10 mouse cellular contexts compared by ENCODE assay signal in genomic region chr7:142525342-142526178, GRCm38 (mm10). TPM values are rescaled to one million over a fixed set of nuclear protein-coding genes. Genes with fewer than 3 reads are reported as not detected.
DNase-seq lines count a peak whose midpoint lies in the region; ATAC-seq lines count a peak whose summit lies in the region.
"Had no signal": no experiment of that assay in that cellular context is flagged by ENCODE, and none has a peak within 500 bp of the region (broad histone marks: within the 10 kb centered on the region; RNA-seq: fewer than 3 reads in every experiment).

No protein-coding gene starts in this region.

- H3K36me3 ChIP-seq in embryonic facial prominence, embryonic 14.5 days (ENCODE audit: control insufficient read depth, insufficient read depth, low read length): no peaks in the 10 kb centered on the region
- H3K36me3 ChIP-seq in hindbrain, embryonic 13.5 days: no peaks in the 10 kb centered on the region

- H3K9ac ChIP-seq in embryonic facial prominence, embryonic 14.5 days (ENCODE audit: low read depth, low read length): 0 out of 2 replicates have a peak overlapping the region, but pooled peaks have one; percentile 31
- H3K9ac ChIP-seq in hindbrain, embryonic 13.5 days: no peak overlapping the region

- H3K27me3 ChIP-seq in embryonic facial prominence, embryonic 14.5 days (replicated peaks; ENCODE audit: control insufficient read depth, insufficient read depth, low read length): no peaks in the 10 kb centered on the region
- no peaks in the 10 kb centered on the region for H3K27me3 ChIP-seq in hindbrain, embryonic 13.5 days

- no peaks in the 10 kb centered on the region for H3K9me3 ChIP-seq in embryonic facial prominence, embryonic 14.5 days (ENCODE audit: control insufficient read depth, low read length)
- no peaks in the 10 kb centered on the region for H3K9me3 ChIP-seq in hindbrain, embryonic 13.5 days

- ATAC-seq in embryonic facial prominence, embryonic 14.5 days (ENCODE audit: low read depth): peak; percentile 54; the same call in 1 of the 2 replicates
- no peak for ATAC-seq in hindbrain, embryonic 13.5 days (ENCODE audit: low FRiP score)
- 0 out of 2 replicates have a peak, but pooled peaks have one; percentile 40 for ATAC-seq in megakaryocyte progenitor cell, adult 5-6 weeks (replicated peaks; ENCODE audit: poor library complexity)

- H3K4me2 ChIP-seq in embryonic facial prominence, embryonic 14.5 days (ENCODE audit: low read depth, low read length): no peak overlapping the region
- no peak overlapping the region for H3K4me2 ChIP-seq in hindbrain, embryonic 13.5 days

- H3K27ac ChIP-seq in embryonic facial prominence, embryonic 14.5 days (replicated peaks; ENCODE audit: low read depth, low read length): peak overlapping the region; percentile 90
- peak overlapping the region; percentile 13; the same call in 1 of the 2 replicates for H3K27ac ChIP-seq in hindbrain, embryonic 13.5 days

- H3K4me3 ChIP-seq in embryonic facial prominence, embryonic 14.5 days (ENCODE audit: low read depth, low read length): no peak overlapping the region
- H3K4me3 ChIP-seq in hindbrain, embryonic 13.5 days: no peak overlapping the region

- peak; percentile 36 for DNase-seq in kidney, postnatal 14 days
- DNase-seq in kidney, adult 18-20 months: no peak
- DNase-seq in embryonic facial prominence, embryonic 14.5 days (ENCODE audit: low spot score): peak; percentile 60
- no peak for DNase-seq in right cerebral cortex, adult 2 months (ENCODE audit: low spot score in 2 of 2)
- DNase-seq in adrenal gland, postnatal 14 days: no peak
- no peak for DNase-seq in frontal cortex, postnatal 10 days (ENCODE audit: low spot score in 2 of 2)
- DNase-seq: cerebellum, adult 11-12 months; thymus, postnatal 4 days had no signal

- peaks cover 65% of the 10 kb centered on the region for H3K4me1 ChIP-seq in embryonic facial prominence, embryonic 14.5 days (ENCODE audit: control insufficient read depth, insufficient read depth, low read length)
- peaks cover 17% of the 10 kb centered on the region for H3K4me1 ChIP-seq in hindbrain, embryonic 13.5 days (replicated peaks)

- whole genome bisulfite sequencing in embryonic facial prominence, embryonic 14.5 days: 29% methylated on average over 13 of the region's 13 CpGs
- WGBS in hindbrain, embryonic 13.5 days: 25% methylated on average over 13 of the region's 13 CpGs

RNA-seq across cellular contexts. Expression of gene Mrpl23, which starts 6.9 kb away (rescaled TPM):
- 30.3 and 33.1 TPM in 2 replicates for polyA plus RNA-seq in embryonic facial prominence, embryonic 14.5 days (2014; fragmentation: Nextera tagmentation; extraction: Ambion mirVana)
- polyA plus RNA-seq in hindbrain, embryonic 13.5 days (2015; fragmentation: Nextera tagmentation; extraction: Ambion mirVana): 16.9 and 19.5 TPM in 2 replicates
- total RNA-seq in megakaryocyte progenitor cell, adult 5-6 weeks (2015): 10.4 and 11.8 TPM in 2 replicates
- total RNA-seq in megakaryocyte progenitor cell, adult 5-6 weeks (2017): 45.9 and 63.4 TPM in 2 replicates
- total RNA-seq in adrenal gland, postnatal 14 days (2021): 13.3 and 17.9 TPM in 2 replicates

RNA-seq across cellular contexts. Expression of gene Tnnt3, which starts 26.9 kb away (rescaled TPM):
- 376 and 643 TPM in 2 replicates for polyA plus RNA-seq in embryonic facial prominence, embryonic 14.5 days (2014; fragmentation: Nextera tagmentation; extraction: Ambion mirVana)
- 1.1 and 2.5 TPM in 2 replicates for polyA plus RNA-seq in hindbrain, embryonic 13.5 days (2015; fragmentation: Nextera tagmentation; extraction: Ambion mirVana)
- 0.20 TPM in 1 of 2 replicates, not detected in the other for total RNA-seq in megakaryocyte progenitor cell, adult 5-6 weeks (2015)
- total RNA-seq in megakaryocyte progenitor cell, adult 5-6 weeks (2017): not detected in 2 replicates
- total RNA-seq in adrenal gland, postnatal 14 days (2021): 1.1 and 1.8 TPM in 2 replicates

Comparison
In these comparisons a context has a peak if more than half of its experiments do, and no peak if none do; other contexts are left out.
1. DNase-seq: peak in kidney, postnatal 14 days (single experiment) and embryonic facial prominence, embryonic 14.5 days (single experiment); none in kidney, adult 18-20 months (single experiment), right cerebral cortex, adult 2 months (0 of 2), adrenal gland, postnatal 14 days (single experiment) and frontal cortex, postnatal 10 days (0 of 2).